In genomic region chr7:98729661-98730271, GRCm38 (mm10) we compare ENCODE assay signal across 8 mouse cellular contexts. TPM values are rescaled to one million over a fixed set of nuclear protein-coding genes. Genes with fewer than 3 reads are reported as not detected.
DNase-seq lines count a peak whose midpoint lies in the region; ATAC-seq and TF ChIP-seq lines count a peak whose summit lies in the region.

No protein-coding gene starts in this region.

- no peak for DNase-seq in gastrocnemius, adult 2 months
- DNase-seq in gastrocnemius, postnatal 25 days = no peak
- no peak for DNase-seq in ES-E14 (ENCODE audit: low read depth, low spot score)
- peak; percentile 60 for DNase-seq in limb, embryonic 11.5 days (ENCODE audit: low spot score)
- peak; percentile 17 for DNase-seq in testis, postnatal 14 days (ENCODE audit: low spot score)
- no peak for DNase-seq in right cerebral cortex, postnatal 25 days
- DNase-seq in gastrocnemius, postnatal 36 days = no peak

- H3K9ac ChIP-seq in ES-E14 (ENCODE audit: insufficient read depth, low read depth, low read length, poor library complexity, severe bottlenecking) = no peak overlapping the region
- peak overlapping the region; percentile 21; the same call in 1 of the 2 replicates for H3K9ac ChIP-seq in forebrain, embryonic 13.5 days
- H3K9ac ChIP-seq in limb, embryonic 11.5 days (ENCODE audit: low read length) = peak overlapping the region; percentile 14; the same call in 1 of the 2 replicates

- in situ Hi-C loops in ES-E14 (cut with MboI; ENCODE audit: low sequenced_read_pairs in 2 of 2, unreplicated experiment in 2 of 2) = no loop called here

- peaks cover 0 to 8% of the 10 kb centered on the region in 2 experiments; a peak in 2 of 4 replicates for H3K4me1 ChIP-seq in ES-E14 (ENCODE audit: control insufficient read depth in 2 of 2, insufficient read depth in 2 of 2, low read length in 2 of 2, poor library complexity in 1 of 2)
- H3K4me1 ChIP-seq in forebrain, embryonic 13.5 days = peaks cover 15% of the 10 kb centered on the region
- H3K4me1 ChIP-seq in limb, embryonic 11.5 days (ENCODE audit: control insufficient read depth, insufficient read depth, low read length) = peaks cover 18% of the 10 kb centered on the region

- H3K4me3 ChIP-seq in gastrocnemius, adult 2 months = peak overlapping the region; percentile 28
- H3K4me3 ChIP-seq in ES-E14 (ENCODE audit: insufficient read depth in 1 of 2, low read depth in 1 of 2, low read length in 2 of 2, poor library complexity in 1 of 2, severe bottlenecking in 1 of 2) = peak overlapping the region; percentile 9 to 37; a peak in 2 of 4 replicates
- peak overlapping the region; percentile 22 for H3K4me3 ChIP-seq in forebrain, embryonic 13.5 days
- no peak overlapping the region for H3K4me3 ChIP-seq in limb, embryonic 11.5 days (ENCODE audit: low read depth, low read length)

- WGBS in forebrain, embryonic 13.5 days = 11% methylated on average over 19 of the region's 19 CpGs
- WGBS in limb, embryonic 11.5 days = 24% methylated on average over 19 of the region's 19 CpGs

- H3K9me3 ChIP-seq in ES-E14 (ENCODE audit: control insufficient read depth, insufficient read depth, low read depth, low read length) = no peaks in the 10 kb centered on the region
- H3K9me3 ChIP-seq in forebrain, embryonic 13.5 days (replicated peaks) = no peaks in the 10 kb centered on the region
- H3K9me3 ChIP-seq in limb, embryonic 11.5 days (ENCODE audit: control insufficient read depth, low read length) = no peaks in the 10 kb centered on the region

- intact Hi-C loops in gastrocnemius, adult 2 months (cut with DNase I) = no loop called here
- intact Hi-C loops in gastrocnemius, postnatal 36 days (cut with DNase I) = no loop called here

- peak overlapping the region; percentile 49 for H3K4me2 ChIP-seq in forebrain, embryonic 13.5 days
- H3K4me2 ChIP-seq in limb, embryonic 11.5 days (ENCODE audit: low read depth, severe bottlenecking) = peak overlapping the region; percentile 30; the same call in 1 of the 2 replicates

- no peak for TF ChIP-seq CTCF in gastrocnemius, adult 2 months (IDR thresholded peaks at IDR 0.05)

- H3K36me3 ChIP-seq in ES-E14 (ENCODE audit: control insufficient read depth, insufficient read depth, low read length, poor library complexity, severe bottlenecking) = no peaks in the 10 kb centered on the region
- no peaks in the 10 kb centered on the region for H3K36me3 ChIP-seq in forebrain, embryonic 13.5 days (ENCODE audit: poor library complexity, severe bottlenecking)
- no peaks in the 10 kb centered on the region for H3K36me3 ChIP-seq in limb, embryonic 11.5 days (ENCODE audit: control insufficient read depth, insufficient read depth, low read length)

- no peaks in the 10 kb centered on the region; the same call in none of the 2 replicates for H3K27me3 ChIP-seq in forebrain, embryonic 13.5 days
- H3K27me3 ChIP-seq in limb, embryonic 11.5 days (ENCODE audit: control insufficient read depth, insufficient read depth, low read length) = peaks cover 5% of the 10 kb centered on the region

- peak; percentile 57 for ATAC-seq in forebrain, embryonic 13.5 days
- ATAC-seq in limb, embryonic 11.5 days (ENCODE audit: insufficient number of reproducible peaks, low FRiP score, low TSS enrichment, low read depth) = 0 out of 2 replicates have a peak, but pooled peaks have one; percentile 40

- H3K27ac ChIP-seq in gastrocnemius, adult 2 months = no peak overlapping the region
- no peak overlapping the region for H3K27ac ChIP-seq in ES-E14 (ENCODE audit: insufficient read depth, low read depth, low read length, poor library complexity, severe bottlenecking)
- no peak overlapping the region for H3K27ac ChIP-seq in forebrain, embryonic 13.5 days
- no peak overlapping the region for H3K27ac ChIP-seq in limb, embryonic 11.5 days (replicated peaks; ENCODE audit: low read depth, low read length)

TF ChIP-seq in ES-E14, 5 proteins besides CTCF, POLR2A, EP300 and RAD21:
- TF ChIP-seq ZNF384 (IDR thresholded peaks at IDR 0.05; ENCODE audit: low read depth, low read length) (no peak), MAFK (IDR thresholded peaks at IDR 0.05; ENCODE audit: insufficient read depth, low read depth, low read length) (no peak), ZC3H11A (IDR thresholded peaks at IDR 0.05; ENCODE audit: borderline replicate concordance, low read depth, low read length) (no peak), HCFC1 (IDR thresholded peaks at IDR 0.05; ENCODE audit: borderline replicate concordance, insufficient read depth, low read length) (no peak), CHD2 (IDR thresholded peaks at IDR 0.05; ENCODE audit: low read depth, low read length) (no peak)

RNA-seq across cellular contexts. Expression of gene Thap12, which starts 26.9 kb away (rescaled TPM):
- total RNA-seq in gastrocnemius, adult 2 months (2021) = 100 to 1,000 TPM; 118 to 136 TPM
- 100 to 1,000 TPM in 1 of 2 experiments, 10 to 100 TPM in 1; 80.3 to 106 TPM for total RNA-seq in gastrocnemius, postnatal 25 days (2021)
- 19.9 and 29.9 TPM in 2 replicates for total RNA-seq in ES-E14 (2012; rRNA removed)
- polyA plus RNA-seq in forebrain, embryonic 13.5 days (2015; fragmentation: Nextera tagmentation; extraction: Ambion mirVana) = 45.1 and 48.7 TPM in 2 replicates
- 78.3 and 87.2 TPM in 2 replicates for polyA plus RNA-seq in limb, embryonic 11.5 days (2014; fragmentation: Nextera tagmentation; extraction: Ambion mirVana)
- 100 to 1,000 TPM in 1 of 2 experiments, 10 to 100 TPM in 1; 97.7 to 113 TPM for total RNA-seq in gastrocnemius, postnatal 36 days (2021)

Comparison
In these comparisons a context has a peak if more than half of its experiments do, and no peak if none do; other contexts are left out.
1. DNase-seq: peak in limb, embryonic 11.5 days (single experiment) and testis, postnatal 14 days (single experiment); none in gastrocnemius, adult 2 months (single experiment), gastrocnemius, postnatal 25 days (single experiment), ES-E14 (single experiment), right cerebral cortex, postnatal 25 days (single experiment) and gastrocnemius, postnatal 36 days (0 of 2).